Mouse (Mus musculus): ENCODE measurements around the gene Kif27.

- TF ChIP-seq ZNF384 (IDR thresholded peaks at IDR 0.05; ENCODE audit: low read depth, low read length) = no peak
- TF ChIP-seq CHD2 (IDR thresholded peaks at IDR 0.05; ENCODE audit: low read depth, low read length) = no peak
- no peak for TF ChIP-seq ZC3H11A (IDR thresholded peaks at IDR 0.05; ENCODE audit: borderline replicate concordance, low read depth, low read length)
- no peak for TF ChIP-seq HCFC1 (IDR thresholded peaks at IDR 0.05; ENCODE audit: borderline replicate concordance, insufficient read depth, low read length)
Observed at GRCm38 (mm10) chr13:58289308-58289707, 69.6 kb downstream of the Kif27 start.
